Mouse (Mus musculus) spleen, adult 10 weeks (tissue): ENCODE results near the gene Lrrc28. TPM values are rescaled to one million over a fixed set of nuclear protein-coding genes. Genes with fewer than 3 reads are reported as not detected.

ENCODE experiments used
- polyA plus RNA-seq: library from polyadenylated mRNA; stranded (reverse); fragments of 350-450 nt; fragmentation: Illumina TruSeq; extraction: RNeasy Lipid Tissue Mini Kit (QIAGEN cat#74804); gene quantifications from one replicate; pipeline ENCODE4 v1.2.3, GENCODE M21; 2015; ENCODE audit warnings: low replicate concordance; ENCODE audit not compliant: insufficient read depth

The Lrrc28 gene
- polyA plus RNA-seq: 16.7 TPM

DNA sequence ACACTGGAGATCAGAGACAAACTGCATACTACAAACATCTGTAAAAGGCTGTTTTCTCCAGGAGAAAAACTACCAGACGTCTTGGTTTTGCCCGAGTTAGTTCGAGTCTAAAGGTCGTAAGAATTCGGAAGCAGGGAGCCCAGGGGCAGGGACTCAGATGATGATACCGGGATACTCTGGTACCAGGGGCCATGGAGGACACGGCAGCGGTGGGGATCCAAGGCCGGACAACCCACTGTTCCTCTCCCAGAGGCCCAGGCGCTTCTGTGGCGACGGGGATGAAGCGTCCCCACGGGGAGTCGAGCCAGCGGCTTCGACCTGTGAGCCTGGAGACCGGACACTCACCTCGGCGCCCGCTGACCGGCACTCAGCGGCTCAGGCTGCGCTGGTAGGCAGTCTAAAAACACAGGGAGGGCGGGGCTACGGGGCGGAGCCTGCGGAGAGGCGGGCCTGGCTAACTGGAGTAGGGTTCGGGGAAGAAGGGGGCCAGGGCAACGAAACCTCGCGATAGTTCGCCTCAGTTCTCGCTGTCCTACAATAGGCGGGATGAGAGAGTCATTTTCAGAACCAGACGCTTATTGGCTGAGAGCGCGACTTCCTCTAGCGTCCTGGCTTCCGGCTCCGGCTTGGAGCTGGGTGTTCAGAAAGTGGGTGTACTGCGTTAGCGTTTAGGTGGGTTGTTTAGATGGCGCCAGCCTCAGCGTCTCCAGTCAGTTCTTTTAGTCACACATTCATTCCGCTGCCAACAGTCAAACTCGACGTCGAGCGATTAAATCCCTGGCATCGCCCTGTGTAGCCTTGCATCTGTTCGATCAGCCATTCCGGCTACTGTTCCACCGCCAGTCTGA lies at the start of gene Lrrc28:
Gene Lrrc28 (minus strand): TSS at position 436 of the 848 bp plus-strand sequence.

DNA sequence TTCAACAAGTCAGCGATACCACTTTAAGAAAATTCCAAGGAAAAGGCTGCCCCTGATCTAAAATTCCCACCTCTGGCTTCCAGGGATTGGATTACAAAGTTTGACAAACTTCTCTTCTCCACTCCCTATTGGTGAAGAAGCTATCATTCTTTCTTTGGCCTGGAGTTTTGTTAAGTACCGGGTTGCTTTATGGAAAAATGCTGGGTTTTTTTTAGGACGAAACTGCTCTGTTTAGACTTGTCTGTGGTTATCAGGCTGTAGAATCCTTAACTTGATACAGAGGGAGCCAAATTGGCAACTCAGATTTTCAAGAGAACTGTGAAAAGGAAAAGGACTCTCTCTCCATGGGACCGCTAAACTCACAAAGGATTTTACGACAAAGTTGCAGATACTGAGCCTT lies 2.2 kb upstream of the Lrrc28 start, which contains the start of gene Ttc23:
Gene Ttc23 (plus strand): TSS at position 134 of the 400 bp plus-strand sequence.

Other genes starting within 250 kb of the Lrrc28 start
- 11.5 TPM for gene Ttc23, start 2.1 kb upstream of the Lrrc28 start, polyA plus RNA-seq
- gene Synm, start 114.5 kb upstream of the Lrrc28 start, polyA plus RNA-seq: 3.6 TPM